Mouse (Mus musculus) right cerebral cortex, adult 2 months (tissue): ENCODE results near the gene Xpa.
A peak's percentile ranks its signal among the peaks of the same experiment; 100 is the strongest.

Experiments used
- DNase-seq, 2 experiments: peaks; one replicate each; pipeline ENCODE4 v3.0.0; 2021 to 2022; ENCODE audit warnings: low spot score in 2 of 2

Gene Xpa

GRCm38 (mm10) chr4:46146881-46147280 is 49.2 kb downstream of the Xpa start:
- DNase-seq: no peak

GRCm38 (mm10) chr4:46144323-46144722 is 51.8 kb downstream of the Xpa start:
- no peak for DNase-seq

- peak; percentile 92 to 93 for DNase-seq
Observed at GRCm38 (mm10) chr4:46138287-46139222, 57.6 kb downstream of the Xpa start, which contains the start of the genes Ncbp1 and Tstd2. Gene Ncbp1, plus strand, starts transcription at chr4:46138613. Gene Tstd2, minus strand, starts transcription at chr4:46138694.

GRCm38 (mm10) chr4:46137629-46138286 is 58.4 kb downstream of the Xpa start:
- DNase-seq: no peak

GRCm38 (mm10) chr4:46131791-46132190 is 64.3 kb downstream of the Xpa start:
- DNase-seq: no peak

GRCm38 (mm10) chr4:46130221-46130620 is 65.9 kb downstream of the Xpa start:
- peak; percentile 59 to 65 for DNase-seq

GRCm38 (mm10) chr4:46129311-46130004 is 66.7 kb downstream of the Xpa start:
- DNase-seq: no peak

GRCm38 (mm10) chr4:46126541-46126940 is 69.6 kb downstream of the Xpa start:
- peak; percentile 85 to 88 for DNase-seq

GRCm38 (mm10) chr4:46123358-46123757 is 72.8 kb downstream of the Xpa start:
- no peak for DNase-seq

- DNase-seq: no peak
Observed at GRCm38 (mm10) chr4:46120767-46121166, 75.3 kb downstream of the Xpa start.

GRCm38 (mm10) chr4:46119514-46120094 is 76.5 kb downstream of the Xpa start:
- DNase-seq: no peak

GRCm38 (mm10) chr4:46117536-46117935 is 78.6 kb downstream of the Xpa start:
- DNase-seq: no peak

- no peak for DNase-seq
Observed at GRCm38 (mm10) chr4:46116544-46117175, 79.5 kb downstream of the Xpa start.

- no peak for DNase-seq
Observed at GRCm38 (mm10) chr4:46115308-46115707, 80.8 kb downstream of the Xpa start.

GRCm38 (mm10) chr4:46111361-46111760 is 84.8 kb downstream of the Xpa start:
- DNase-seq: no peak

GRCm38 (mm10) chr4:46110084-46110483 is 86.0 kb downstream of the Xpa start:
- DNase-seq: no peak
